Mouse (Mus musculus): ENCODE results near the gene Tac4. TPM values are rescaled to one million over a fixed set of nuclear protein-coding genes. Genes with fewer than 3 reads are reported as not detected.
A peak's percentile ranks its signal among the peaks of the same experiment; 100 is the strongest.

Tac4 gene
- polyA plus RNA-seq, 1 experiment from 2014 or later: not detected

DNA sequence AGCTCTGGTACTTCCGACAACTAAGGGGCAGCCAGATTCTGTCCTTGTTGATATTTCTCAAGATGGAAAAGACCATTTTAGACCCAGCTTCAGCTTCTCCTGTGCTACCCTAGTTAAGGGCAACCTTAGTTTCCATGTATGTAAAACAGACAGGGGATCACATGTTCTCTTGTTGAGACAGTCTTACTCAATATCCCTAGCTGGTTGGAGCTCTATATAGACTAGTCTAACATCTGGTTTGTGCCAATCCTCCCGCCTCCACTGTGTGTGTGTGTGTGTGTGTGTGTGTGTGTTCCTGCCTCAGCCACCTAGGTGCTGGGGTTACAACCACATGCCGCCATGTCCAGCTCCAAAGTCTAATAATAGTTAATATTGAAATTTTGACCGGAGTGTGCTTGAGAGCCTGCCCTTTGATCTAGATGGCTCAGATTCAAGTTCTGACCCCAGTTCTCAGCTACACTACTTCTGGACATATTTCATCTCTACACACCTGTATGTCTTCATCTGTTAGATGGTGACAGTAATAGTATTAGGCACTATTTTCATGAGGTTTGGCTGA, 3.2 kb downstream of the Tac4 start:
- no peak overlapping the region for H3K4me2 ChIP-seq (ENCODE audit: low read depth, low read length)
- no peak overlapping the region for H3K27ac ChIP-seq (ENCODE audit: low read depth)
- peaks cover 4% of the 10 kb centered on the region; the same call in 1 of the 2 replicates for H3K36me3 ChIP-seq (replicated peaks; ENCODE audit: insufficient read depth, low read length)
- H3K27me3 ChIP-seq (ENCODE audit: insufficient read depth, low read length): no peaks in the 10 kb centered on the region
- no peak overlapping the region for H3K4me3 ChIP-seq (ENCODE audit: low read depth, low read length)
- no peak for TF ChIP-seq CTCF (IDR thresholded peaks at IDR 0.05; ENCODE audit: low read depth)
- TF ChIP-seq EP300 (IDR thresholded peaks at IDR 0.05; ENCODE audit: low read depth): no peak
- H3K4me1 ChIP-seq (ENCODE audit: insufficient read depth): peaks cover 30% of the 10 kb centered on the region
- no peaks in the 10 kb centered on the region for H3K9me3 ChIP-seq (ENCODE audit: low read length)
- DNase-seq: no peak
- H3K9ac ChIP-seq (replicated peaks): no peak overlapping the region
- 86% methylated on average over 4 of the region's 4 CpGs for WGBS (ENCODE audit: insufficient replicate concordance)
- ATAC-seq: peak; percentile 57

DNA sequence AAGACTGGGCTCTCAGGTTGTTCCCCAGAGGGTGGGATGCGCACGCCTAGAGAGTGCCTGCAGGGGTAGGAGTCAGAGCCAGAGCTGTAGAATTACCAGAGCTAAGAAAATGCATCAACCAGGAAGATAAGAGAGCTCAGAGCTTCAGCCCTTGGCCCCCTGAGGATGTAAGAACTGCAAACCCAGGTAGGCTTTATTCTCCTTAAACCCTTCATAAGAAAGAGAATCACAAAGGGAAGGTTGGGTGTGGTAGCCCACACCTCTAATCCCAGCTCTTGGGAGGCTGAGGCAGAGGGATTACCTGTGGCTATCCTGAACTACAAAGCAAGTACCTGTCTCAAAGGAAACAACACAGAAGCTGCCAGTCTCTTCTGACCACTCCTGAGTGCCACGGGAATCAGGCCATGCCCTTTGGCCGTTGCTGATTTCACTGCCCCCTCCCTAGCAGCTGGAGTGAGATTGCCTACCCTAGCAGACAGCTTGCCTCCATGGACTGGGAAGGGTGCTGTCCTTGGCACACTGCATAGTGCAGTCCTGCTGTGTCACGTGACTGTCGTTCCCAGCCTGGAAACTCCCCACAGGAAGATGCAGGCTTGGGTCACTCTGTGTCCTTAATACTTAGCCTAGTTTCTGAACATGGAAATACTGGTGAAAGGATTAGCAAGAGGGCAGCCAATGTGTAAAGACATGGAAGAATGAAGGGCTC, 5.4 kb downstream of the Tac4 start:
- Histone ChIP-seq H3K9me3 (ENCODE audit: low read length) (no peaks in the 10 kb centered on the region), H3K9ac (replicated peaks) (no peak overlapping the region), H3K27me3 (ENCODE audit: insufficient read depth, low read length) (no peaks in the 10 kb centered on the region), H3K4me2 (ENCODE audit: low read depth, low read length) (no peak overlapping the region), H3K27ac (ENCODE audit: low read depth) (peak overlapping the region; percentile 16; the same call in 1 of the 2 replicates), H3K36me3 (replicated peaks; ENCODE audit: insufficient read depth, low read length) (peaks cover 24% of the 10 kb centered on the region), H3K4me3 (ENCODE audit: low read depth, low read length) (no peak overlapping the region), H3K4me1 (ENCODE audit: insufficient read depth) (peaks cover 20% of the 10 kb centered on the region)
- ATAC-seq (peak; percentile 63; the same call in 1 of the 2 replicates), DNase-seq (no peak)
- WGBS (ENCODE audit: insufficient replicate concordance): 65% methylated on average over 6 of the region's 6 CpGs
- no peak for TF ChIP-seq EP300 (IDR thresholded peaks at IDR 0.05; ENCODE audit: low read depth)
- no peak for TF ChIP-seq CTCF (IDR thresholded peaks at IDR 0.05; ENCODE audit: low read depth)

DNA sequence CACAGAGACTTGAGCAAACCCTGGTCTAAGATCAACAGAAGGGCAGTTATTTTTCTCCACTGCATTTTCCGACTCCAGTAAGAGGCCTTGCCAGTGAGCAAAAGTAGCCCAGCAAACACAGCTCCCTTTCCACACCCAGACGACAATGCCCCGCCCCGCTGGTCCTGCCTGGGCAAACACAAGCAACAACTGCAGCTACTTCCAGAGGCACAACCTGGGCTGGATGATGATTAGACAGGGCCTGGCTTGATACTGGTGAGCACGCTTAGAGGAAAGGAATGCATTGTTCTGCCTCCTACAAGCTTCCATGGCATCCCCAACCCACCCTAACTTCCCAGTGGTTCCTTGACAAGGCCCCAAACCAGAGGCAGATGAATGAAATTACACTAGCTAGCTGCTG, 12.3 kb downstream of the Tac4 start:
- TF ChIP-seq CTCF (IDR thresholded peaks at IDR 0.05; ENCODE audit: low read depth): no peak
- TF ChIP-seq EP300 (IDR thresholded peaks at IDR 0.05; ENCODE audit: low read depth): no peak
- Histone ChIP-seq H3K27me3 (ENCODE audit: insufficient read depth, low read length) (no peaks in the 10 kb centered on the region), H3K9ac (replicated peaks) (no peak overlapping the region), H3K4me3 (ENCODE audit: low read depth, low read length) (no peak overlapping the region), H3K27ac (ENCODE audit: low read depth) (no peak overlapping the region), H3K9me3 (ENCODE audit: low read length) (no peaks in the 10 kb centered on the region), H3K36me3 (replicated peaks; ENCODE audit: insufficient read depth, low read length) (peaks cover 93% of the 10 kb centered on the region), H3K4me1 (ENCODE audit: insufficient read depth) (no peaks in the 10 kb centered on the region), H3K4me2 (ENCODE audit: low read depth, low read length) (no peak overlapping the region)
- no peak for ATAC-seq
- 81% methylated on average over 5 of the region's 5 CpGs for WGBS (ENCODE audit: insufficient replicate concordance)
- no peak for DNase-seq

DNA sequence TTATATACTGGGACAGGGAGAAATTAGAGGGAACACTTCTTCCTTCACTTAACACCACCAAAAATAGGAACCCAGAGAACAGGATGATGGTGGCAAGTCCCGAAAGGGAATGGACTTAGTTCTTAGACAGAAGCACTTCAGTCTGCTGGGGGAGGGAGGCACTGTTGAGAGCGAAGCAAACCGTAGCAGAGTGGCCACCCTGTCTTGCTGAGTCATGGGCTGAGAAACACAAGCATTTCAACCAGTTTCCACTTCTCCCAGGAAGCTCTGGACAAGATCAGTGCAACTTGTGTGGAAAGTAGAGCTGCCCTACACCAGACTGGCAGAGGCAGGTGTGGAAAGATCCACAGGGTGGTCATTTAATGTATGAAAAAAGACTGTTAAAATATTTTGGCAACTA, 13.3 kb downstream of the Tac4 start:
- Histone ChIP-seq H3K36me3 (replicated peaks; ENCODE audit: insufficient read depth, low read length) (peaks cover 98% of the 10 kb centered on the region), H3K27ac (ENCODE audit: low read depth) (no peak overlapping the region), H3K4me3 (ENCODE audit: low read depth, low read length) (no peak overlapping the region), H3K27me3 (ENCODE audit: insufficient read depth, low read length) (no peaks in the 10 kb centered on the region), H3K4me2 (ENCODE audit: low read depth, low read length) (no peak overlapping the region), H3K9ac (replicated peaks) (no peak overlapping the region), H3K9me3 (ENCODE audit: low read length) (no peaks in the 10 kb centered on the region), H3K4me1 (ENCODE audit: insufficient read depth) (no peaks in the 10 kb centered on the region)
- DNase-seq: no peak
- WGBS (ENCODE audit: insufficient replicate concordance): 59% methylated on average over 3 of the region's 3 CpGs
- no peak for ATAC-seq
- TF ChIP-seq EP300 (IDR thresholded peaks at IDR 0.05; ENCODE audit: low read depth): no peak

DNA sequence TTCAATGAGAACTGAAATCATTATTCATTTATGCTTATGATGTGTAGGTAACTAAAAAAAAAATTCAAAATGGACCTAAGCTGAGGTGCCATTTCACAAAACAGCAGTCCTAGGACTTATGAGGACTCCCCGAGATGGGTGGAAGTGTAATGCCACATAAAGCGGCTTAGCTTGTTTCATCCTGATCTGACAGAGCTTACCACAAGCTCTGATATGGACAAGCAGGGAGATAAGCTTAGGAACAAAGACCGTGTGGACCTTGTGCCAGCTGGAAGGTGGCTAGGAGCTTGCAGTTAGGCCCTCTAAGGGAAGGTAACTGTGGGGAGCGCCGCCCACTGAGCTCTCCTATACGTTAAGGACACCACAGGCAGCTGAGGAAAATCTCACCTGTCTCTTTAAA, 14.7 kb downstream of the Tac4 start:
- Histone ChIP-seq H3K9me3 (ENCODE audit: low read length) (no peaks in the 10 kb centered on the region), H3K9ac (replicated peaks) (no peak overlapping the region), H3K4me2 (ENCODE audit: low read depth, low read length) (no peak overlapping the region), H3K4me3 (ENCODE audit: low read depth, low read length) (no peak overlapping the region), H3K27ac (ENCODE audit: low read depth) (no peak overlapping the region), H3K4me1 (ENCODE audit: insufficient read depth) (no peaks in the 10 kb centered on the region), H3K27me3 (ENCODE audit: insufficient read depth, low read length) (no peaks in the 10 kb centered on the region), H3K36me3 (replicated peaks; ENCODE audit: insufficient read depth, low read length) (peaks cover 99% of the 10 kb centered on the region)
- WGBS (ENCODE audit: insufficient replicate concordance): 77% methylated on average over 6 of the region's 6 CpGs
- no peak for TF ChIP-seq EP300 (IDR thresholded peaks at IDR 0.05; ENCODE audit: low read depth)
- no peak for TF ChIP-seq CTCF (IDR thresholded peaks at IDR 0.05; ENCODE audit: low read depth)
- DNase-seq: no peak
- no peak for ATAC-seq

DNA sequence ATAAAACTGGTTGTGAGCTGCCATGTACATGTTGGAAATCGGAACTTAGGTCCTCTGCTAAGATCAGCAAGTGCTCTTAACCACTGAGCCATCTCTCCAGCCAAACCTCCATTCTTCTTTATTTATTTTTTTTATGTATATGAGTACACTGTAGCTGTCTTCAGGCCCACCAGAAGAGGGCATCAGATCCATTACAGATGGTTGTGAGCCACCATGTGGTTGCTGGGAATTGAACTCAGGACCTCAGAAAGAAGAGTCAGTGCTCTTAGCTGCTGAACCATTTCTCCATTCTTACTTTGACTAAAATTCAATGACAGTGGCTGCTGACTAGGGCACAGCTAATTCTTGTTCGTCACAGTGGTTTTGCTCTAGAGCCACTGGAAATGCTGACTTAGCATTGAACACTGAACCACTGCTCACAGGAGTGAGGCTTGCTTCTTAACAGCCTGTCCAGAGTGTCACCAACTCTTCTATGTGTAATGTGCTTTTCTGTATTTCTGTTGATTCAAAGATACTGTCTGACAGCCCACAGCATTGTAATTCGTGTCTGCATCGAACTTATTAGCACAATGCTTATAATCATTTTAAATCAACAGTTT, 17.8 kb downstream of the Tac4 start:
- H3K27me3 ChIP-seq (ENCODE audit: insufficient read depth, low read length): no peaks in the 10 kb centered on the region
- 87% methylated on average over 4 of the region's 4 CpGs for WGBS (ENCODE audit: insufficient replicate concordance)
- TF ChIP-seq EP300 (IDR thresholded peaks at IDR 0.05; ENCODE audit: low read depth): no peak
- TF ChIP-seq CTCF (IDR thresholded peaks at IDR 0.05; ENCODE audit: low read depth): peak; percentile 48
- no peak overlapping the region for H3K27ac ChIP-seq (ENCODE audit: low read depth)
- no peaks in the 10 kb centered on the region for H3K9me3 ChIP-seq (ENCODE audit: low read length)
- no peaks in the 10 kb centered on the region for H3K4me1 ChIP-seq (ENCODE audit: insufficient read depth)
- ATAC-seq: no peak
- H3K9ac ChIP-seq (replicated peaks): no peak overlapping the region
- no peak for DNase-seq
- H3K4me2 ChIP-seq (ENCODE audit: low read depth, low read length): no peak overlapping the region
- H3K36me3 ChIP-seq (replicated peaks; ENCODE audit: insufficient read depth, low read length): peaks cover 98% of the 10 kb centered on the region
- H3K4me3 ChIP-seq (ENCODE audit: low read depth, low read length): no peak overlapping the region

Measured in liver, postnatal 0 days (tissue).